Mouse (Mus musculus) thymus, postnatal 36 days (tissue): ENCODE measurements around the gene Gm8206.
"Not testable (repeated sequence)": the region's sequence is repeated elsewhere in the genome, so short reads cannot be mapped to it uniquely, and the experiment has no call there.

Source experiments
- DNase-seq, 2 experiments: peaks; one replicate each; pipeline ENCODE4 v3.0.0; 2022; ENCODE audit warnings: mixed read lengths in 2 of 2

Gm8206 gene

DNA sequence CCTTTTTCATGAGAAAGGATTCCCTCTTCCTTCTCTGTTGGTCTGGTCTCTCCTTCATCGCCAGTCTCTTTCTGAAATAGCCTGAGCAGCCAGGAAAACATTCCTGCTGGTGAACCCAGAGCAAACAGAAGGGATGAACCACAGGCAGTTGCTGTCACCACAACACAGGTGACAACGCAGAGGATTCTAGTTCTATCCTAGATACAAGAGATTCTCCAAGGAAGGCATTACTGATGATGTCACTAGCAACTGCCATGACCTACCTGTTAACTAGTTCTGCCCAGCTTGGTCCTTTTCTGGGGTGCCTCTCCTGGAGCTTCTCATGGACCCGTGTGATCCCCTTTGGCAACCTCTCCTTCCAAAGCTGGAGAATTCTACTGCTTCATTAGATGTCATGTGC is at the start of gene Gm8206:
TSS of gene Gm8206 (minus strand) at position 101 of the 400 bp plus-strand sequence.
- DNase-seq = not testable (repeated sequence)

DNA sequence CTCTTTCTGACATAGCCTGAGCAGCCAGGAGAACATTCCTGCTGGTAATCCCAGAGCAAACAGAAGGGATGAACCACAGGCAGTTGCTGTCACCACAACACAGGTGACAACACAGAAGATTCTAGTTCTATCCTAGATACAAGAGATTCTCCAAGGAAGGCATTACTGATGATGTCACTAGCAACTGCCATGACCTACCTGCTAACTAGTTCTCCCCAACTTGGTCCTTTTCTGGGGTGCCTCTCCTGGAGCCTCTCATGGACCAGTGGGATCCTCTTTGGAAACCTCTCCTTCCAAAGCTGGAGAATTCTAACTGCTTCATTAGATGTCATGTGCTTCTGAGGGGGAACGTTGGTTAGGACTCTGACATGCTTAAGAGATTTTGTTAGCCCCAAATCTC is 32.0 kb upstream of the Gm8206 start, which contains the start of gene Gm3476:
TSS of gene Gm3476 (minus strand) at position 101 of the 400 bp plus-strand sequence.
- DNase-seq = not testable (repeated sequence)

DNA sequence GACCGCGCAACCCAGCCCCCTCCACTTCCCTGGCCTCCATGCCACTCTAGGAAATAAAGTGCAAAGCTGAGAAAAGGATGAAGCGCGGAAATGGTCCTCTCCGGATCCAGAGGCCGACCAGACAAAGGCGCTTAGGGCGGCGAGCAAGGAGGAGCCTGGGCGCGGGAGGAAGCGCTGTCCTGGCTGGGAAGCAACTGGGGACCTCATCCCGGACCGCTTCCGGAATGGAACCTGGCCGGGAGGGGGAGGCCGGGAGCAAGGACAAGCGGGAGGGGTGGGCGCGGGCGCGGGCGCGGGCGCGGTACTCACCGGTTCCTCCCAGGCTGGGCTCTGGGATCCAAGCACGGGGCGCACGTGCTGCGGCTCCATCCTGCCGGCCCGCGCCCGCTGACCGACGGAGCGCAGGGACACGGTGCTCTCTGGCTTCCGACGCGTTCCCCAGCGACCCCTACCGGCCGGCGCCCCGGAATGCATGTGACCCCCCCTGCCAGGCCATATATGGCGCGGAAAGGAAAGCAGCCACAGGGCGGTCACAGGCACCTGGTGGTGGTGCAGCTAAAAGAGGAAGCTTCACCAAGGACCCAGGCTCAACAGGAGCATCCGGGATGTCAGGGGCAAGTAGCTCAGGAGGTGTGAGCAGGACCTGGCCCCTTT is 14.7 kb upstream of the Gm8206 start, which contains the start of gene Gm3468:
TSS of gene Gm3468 (minus strand) at position 394 of the 654 bp plus-strand sequence.
- DNase-seq = peak; percentile 35 to 45

DNA sequence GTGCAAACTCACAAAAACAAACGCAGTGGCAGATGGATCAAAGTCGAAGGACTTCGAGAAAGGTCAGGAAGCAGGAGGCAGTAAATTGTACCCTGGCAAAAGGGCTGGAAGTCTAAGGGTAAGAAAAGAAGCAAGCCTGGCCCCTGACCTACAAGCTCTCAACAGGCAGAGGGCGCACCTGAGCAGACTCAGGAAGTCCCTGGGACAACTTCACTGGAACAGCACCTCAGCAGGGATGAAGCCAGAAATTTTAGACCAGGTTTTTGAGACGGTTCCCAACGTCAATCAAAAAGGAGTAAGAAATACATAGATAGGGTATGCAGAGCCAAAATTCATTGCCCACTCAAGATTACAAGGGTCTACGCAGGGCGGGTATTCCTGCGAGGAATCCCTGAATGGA is 13.8 kb upstream of the Gm8206 start:
- not testable (repeated sequence) for DNase-seq

DNA sequence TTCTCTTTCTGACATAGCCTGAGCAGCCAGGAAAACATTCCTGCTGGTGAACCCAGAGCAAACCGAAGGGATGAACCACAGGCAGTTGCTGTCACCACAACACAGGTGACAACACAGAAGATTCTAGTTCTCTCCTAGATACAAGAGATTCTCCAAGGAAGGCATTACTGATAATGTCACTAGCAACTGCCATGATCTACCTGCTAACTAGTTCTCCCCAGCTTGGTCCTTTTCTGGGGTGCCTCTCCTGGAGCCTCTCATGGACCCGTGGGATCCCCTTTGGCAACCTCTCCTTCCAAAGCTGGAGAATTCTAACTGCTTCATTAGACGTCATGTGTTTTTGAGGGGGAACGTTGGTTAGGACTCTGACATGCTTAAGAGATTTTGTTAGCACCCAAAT is 35.6 kb downstream of the Gm8206 start, which contains the start of gene Gm6337:
TSS of gene Gm6337 (minus strand) at position 101 of the 400 bp plus-strand sequence.
- DNase-seq = not testable (repeated sequence)

DNA sequence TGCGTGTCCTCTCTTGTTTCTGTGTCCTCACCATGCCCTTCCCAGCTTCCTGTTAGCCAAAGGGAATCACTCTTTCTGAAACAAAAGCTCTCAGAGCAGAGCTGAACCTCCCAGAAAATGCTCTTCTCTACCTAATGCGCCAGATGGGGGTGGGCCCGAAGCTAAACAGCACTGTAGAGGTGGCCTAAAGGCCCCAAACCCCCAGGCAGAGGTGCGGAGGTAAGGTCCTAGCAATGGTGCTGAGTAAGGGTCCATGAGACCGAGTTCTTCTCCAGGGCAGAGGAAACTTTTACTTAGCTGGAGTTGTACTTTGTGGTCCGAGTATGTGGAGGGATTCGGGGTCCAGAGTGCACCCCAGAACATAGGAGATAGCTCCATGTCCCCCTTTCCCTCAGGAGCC is 106.6 kb downstream of the Gm8206 start:
- DNase-seq = peak; percentile 4 to 6

DNA sequence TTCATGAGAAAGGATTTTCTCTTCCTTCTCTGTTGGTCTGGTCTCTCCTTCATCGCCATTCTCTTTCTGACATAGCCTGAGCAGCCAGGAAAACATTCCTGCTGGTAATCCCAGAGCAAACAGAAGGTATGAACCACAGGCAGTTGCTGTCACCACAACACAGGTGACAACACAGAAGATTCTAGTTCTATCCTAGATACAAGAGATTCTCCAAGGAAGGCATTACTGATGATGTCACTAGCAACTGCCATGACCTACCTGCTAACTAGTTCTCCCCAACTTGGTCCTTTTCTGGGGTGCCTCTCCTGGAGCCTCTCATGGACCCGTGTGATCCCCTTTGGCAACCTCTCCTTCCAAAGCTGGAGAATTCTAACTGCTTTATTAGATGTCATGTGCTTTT is 114.7 kb downstream of the Gm8206 start, which contains the start of gene Gm3453:
TSS of gene Gm3453 (minus strand) at position 101 of the 400 bp plus-strand sequence.
- not testable (repeated sequence) for DNase-seq
